Mouse (Mus musculus) mouse embryonic stem cell (cell line): ENCODE results near the gene Lrrc66.

Source experiments
- in situ Hi-C, 2 experiments: fragments of 300-500 bp; cut with MboI; formaldehyde crosslinking; loops; 1 replicate in 1 of 2; 3 replicates in 1 of 2; pipeline ENCODE4 v1.14.3; 2019 to 2020; ENCODE audit warnings: low sequenced_read_pairs in 2 of 2, low pct_unique_long_range_greater_than_20kb in 1 of 2, mixed read lengths in 1 of 2; ENCODE audit not compliant: unreplicated experiment in 1 of 2

Lrrc66 gene

GRCm38 (mm10) chr5:73632291-73632690, at the start of gene Lrrc66:
TSS of gene Lrrc66 (minus strand) at chr5:73632526.
- in situ Hi-C loops = no loop called here

GRCm38 (mm10) chr5:73676626-73677025, 44.3 kb upstream of the Lrrc66 start:
- in situ Hi-C loops = no loop called here

- in situ Hi-C loops = no loop called here
Observed at GRCm38 (mm10) chr5:73675604-73676003, 43.3 kb upstream of the Lrrc66 start.

GRCm38 (mm10) chr5:73669386-73669785, 37.1 kb upstream of the Lrrc66 start:
- in situ Hi-C loops = no loop called here

GRCm38 (mm10) chr5:73667877-73668276, 35.6 kb upstream of the Lrrc66 start:
- in situ Hi-C loops = no loop called here

- in situ Hi-C loops = no loop called here
Observed at GRCm38 (mm10) chr5:73666695-73667094, 34.4 kb upstream of the Lrrc66 start.

- in situ Hi-C loops = no loop called here
Observed at GRCm38 (mm10) chr5:73651855-73652201, 19.5 kb upstream of the Lrrc66 start.

- in situ Hi-C loops = no loop called here
Observed at GRCm38 (mm10) chr5:73651061-73651854, 18.9 kb upstream of the Lrrc66 start, which contains the start of gene Spata18. TSS of gene Spata18 (plus strand) at chr5:73651379.

GRCm38 (mm10) chr5:73650365-73650964, 18.1 kb upstream of the Lrrc66 start:
- in situ Hi-C loops = no loop called here

- in situ Hi-C loops = no loop called here
Observed at GRCm38 (mm10) chr5:73647261-73647900, 15.1 kb upstream of the Lrrc66 start, which contains the start of gene Sgcb. TSS of gene Sgcb (minus strand) at chr5:73647790.

GRCm38 (mm10) chr5:73642091-73642490, 9.8 kb upstream of the Lrrc66 start:
- in situ Hi-C loops = no loop called here

- in situ Hi-C loops = no loop called here
Observed at GRCm38 (mm10) chr5:73641058-73641457, 8.7 kb upstream of the Lrrc66 start.

- in situ Hi-C loops = loop anchor here in 1 of 2 experiments (5.0 kb wide), 1 partner anchor 95 kb away; no protein-coding TSS in a partner anchor
Observed at GRCm38 (mm10) chr5:73637337-73638107, 5.2 kb upstream of the Lrrc66 start.

- in situ Hi-C loops = no loop called here
Observed at GRCm38 (mm10) chr5:73633141-73633540, 815 bp upstream of the Lrrc66 start.

- in situ Hi-C loops = no loop called here
Observed at GRCm38 (mm10) chr5:73631001-73631558, 1.2 kb downstream of the Lrrc66 start.

- in situ Hi-C loops = no loop called here
Observed at GRCm38 (mm10) chr5:73630141-73630540, 2.2 kb downstream of the Lrrc66 start.

GRCm38 (mm10) chr5:73627991-73628390, 4.3 kb downstream of the Lrrc66 start:
- in situ Hi-C loops = loop anchor here (5.0 to 10.0 kb wide), 3 partner anchors 63 to 196 kb away; no protein-coding TSS in a partner anchor

- in situ Hi-C loops = loop anchor here (5.0 to 10.0 kb wide), 3 partner anchors 63 to 195 kb away; no protein-coding TSS in a partner anchor
Observed at GRCm38 (mm10) chr5:73627559-73627958, 4.8 kb downstream of the Lrrc66 start.
